Mouse (Mus musculus) intestine, postnatal 0 days (tissue): ENCODE measurements around the gene 4933427D14Rik. TPM values are rescaled to one million over a fixed set of nuclear protein-coding genes. Genes with fewer than 3 reads are reported as not detected.
A peak's percentile ranks its signal among the peaks of the same experiment; 100 is the strongest.

Experiments used
- ATAC-seq: fragments of 200-750 bp; cut with Nextera tagmentation; 2 replicates; pipeline ENCODE4 v1.8.0; 2017; ENCODE audit warnings: mild to moderate bottlenecking, moderate TSS enrichment, moderate library complexity
- H3K27ac ChIP-seq: fragments of 300-500 bp; sonication (generic); 2 replicates; pipeline ENCODE4 v1.5.1; 2014; ENCODE audit warnings: mild to moderate bottlenecking, low read depth, low read length, moderate library complexity
- H3K27me3 ChIP-seq: fragments of 300-500 bp; sonication (generic); replicated peaks from 2 replicates; pipeline ENCODE4 v1.6.1; 2014; ENCODE audit warnings: low read length, mixed read lengths; ENCODE audit not compliant: control insufficient read depth, insufficient read depth
- H3K36me3 ChIP-seq: fragments of 300-500 bp; sonication (generic); 2 replicates; pipeline ENCODE4 v1.6.1; 2014; ENCODE audit warnings: mild to moderate bottlenecking, moderate library complexity; ENCODE audit not compliant: control insufficient read depth, insufficient read depth
- H3K4me1 ChIP-seq: fragments of 300-500 bp; sonication (generic); replicated peaks from 2 replicates; pipeline ENCODE4 v1.6.1; 2014; ENCODE audit warnings: antibody characterized with exemption, low read length, mixed read lengths; ENCODE audit not compliant: control insufficient read depth, insufficient read depth
- H3K4me2 ChIP-seq: fragments of 300-500 bp; sonication (generic); replicated peaks from 2 replicates; pipeline ENCODE4 v1.6.1; 2014; ENCODE audit warnings: low read depth, mild to moderate bottlenecking, moderate library complexity
- H3K4me3 ChIP-seq: fragments of 300-500 bp; sonication (generic); 2 replicates; pipeline ENCODE4 v1.5.1; 2014; ENCODE audit warnings: low read depth, low read length
- H3K9ac ChIP-seq: fragments of 300-500 bp; sonication (generic); 2 replicates; pipeline ENCODE4 v1.6.1; 2014; ENCODE audit warnings: mild to moderate bottlenecking, low read depth, low read length
- H3K9me3 ChIP-seq: fragments of 300-500 bp; sonication (generic); 2 replicates; pipeline ENCODE4 v1.6.1; 2016; ENCODE audit warnings: mixed run types; ENCODE audit not compliant: control insufficient read depth
- CTCF ChIP-seq: sonication (generic); IDR thresholded peaks from 2 replicates; pipeline ENCODE4 v1.5.1; 2016; ENCODE audit warnings: low read depth, mild to moderate bottlenecking, control low read depth, antibody characterized with exemption, moderate library complexity
- WGBS: fragments of 180-500 bp; shearing (Covaris S2); extraction: QIAGEN DNeasy Blood & Tissue Kit; methylation state at CpG from one replicate; pipeline ENCODE4 v1.1.7; 2014; 5-methylcytosine and 5-hydroxymethylcytosine counted together
- polyA plus RNA-seq: library from polyadenylated mRNA; unstranded; fragments of >200 nt; fragmentation: Nextera tagmentation; extraction: Ambion mirVana; gene quantifications from 2 replicates; pipeline ENCODE4 v1.2.1, GENCODE M21; 2015

Gene 4933427D14Rik
- polyA plus RNA-seq, 1 experiment from 2014 or later = 4.3 TPM

DNA sequence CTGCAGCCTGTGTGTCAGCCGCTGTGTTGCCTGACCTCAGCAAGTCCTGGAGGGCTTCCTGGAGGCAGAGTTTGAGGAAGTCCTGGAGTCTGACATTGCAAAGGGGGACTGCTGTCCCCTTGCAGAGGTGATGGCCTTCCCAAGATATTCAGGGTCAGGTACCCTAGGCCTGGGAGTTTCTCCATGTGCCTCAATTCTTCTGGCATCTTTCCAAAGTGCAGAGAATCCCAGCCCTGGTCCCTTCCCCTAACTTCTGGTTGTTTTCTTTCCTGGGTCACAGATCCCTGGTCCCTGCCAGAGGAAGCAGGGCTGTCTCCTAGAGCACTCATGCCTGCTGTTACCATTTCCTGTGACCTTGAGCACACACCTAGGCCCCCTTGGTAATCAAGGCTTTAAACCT is 75.6 kb downstream of the 4933427D14Rik start:
- H3K36me3 ChIP-seq = no peaks in the 10 kb centered on the region
- WGBS = 74% methylated on average over 1 of the region's 1 CpGs
- H3K27me3 ChIP-seq = peaks cover 27% of the 10 kb centered on the region
- no peak overlapping the region for H3K4me2 ChIP-seq
- H3K27ac ChIP-seq = no peak overlapping the region
- no peak overlapping the region for H3K4me3 ChIP-seq
- no peak for TF ChIP-seq CTCF
- no peaks in the 10 kb centered on the region for H3K4me1 ChIP-seq
- no peak for ATAC-seq
- H3K9ac ChIP-seq = no peak overlapping the region
- no peaks in the 10 kb centered on the region for H3K9me3 ChIP-seq

DNA sequence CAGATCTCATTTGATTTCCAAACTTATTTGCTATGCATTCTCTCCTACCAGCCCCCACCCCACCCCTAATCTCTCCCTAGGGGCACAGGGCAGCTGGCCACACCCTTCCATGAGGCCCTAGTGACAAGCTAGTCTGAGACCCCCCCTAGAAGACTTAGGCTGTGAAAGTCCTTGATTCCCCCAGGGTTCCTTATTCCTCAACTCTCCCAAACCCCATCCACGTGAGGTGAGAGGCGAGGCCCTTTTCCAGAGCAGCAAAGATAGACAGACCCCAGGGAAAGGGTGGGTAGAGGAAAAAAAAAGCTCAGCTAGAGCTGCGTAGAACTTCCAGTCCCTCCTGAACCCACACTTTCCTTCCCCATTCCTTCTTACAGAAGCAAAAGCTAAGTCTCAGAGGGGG is 76.4 kb downstream of the 4933427D14Rik start:
- ATAC-seq = no peak
- H3K27ac ChIP-seq = no peak overlapping the region

DNA sequence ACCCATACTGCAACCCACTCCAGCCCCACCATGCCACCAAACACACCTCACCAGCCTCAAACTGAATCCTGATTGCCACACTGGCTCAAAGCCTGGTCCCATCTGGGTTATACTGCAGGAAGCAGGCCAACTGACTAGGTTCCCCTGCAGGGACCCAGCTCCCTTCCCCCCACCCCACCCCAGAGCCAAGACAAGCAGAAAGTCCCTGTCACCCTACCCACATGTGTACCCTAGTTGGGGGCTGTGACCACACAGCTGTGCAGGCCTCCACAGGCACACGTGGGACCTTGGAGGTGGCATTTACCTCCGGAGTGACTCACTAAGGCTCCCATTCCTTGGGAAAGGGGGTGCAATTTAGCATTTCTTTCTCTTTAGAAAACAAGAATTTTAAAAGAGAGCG is 76.8 kb downstream of the 4933427D14Rik start:
- Histone ChIP-seq H3K9ac (no peak overlapping the region), H3K36me3 (no peaks in the 10 kb centered on the region), H3K4me2 (no peak overlapping the region), H3K9me3 (no peaks in the 10 kb centered on the region), H3K4me3 (no peak overlapping the region), H3K4me1 (no peaks in the 10 kb centered on the region), H3K27me3 (peaks cover 19% of the 10 kb centered on the region), H3K27ac (no peak overlapping the region)
- WGBS = 68% methylated on average over 3 of the region's 3 CpGs
- no peak for ATAC-seq
- no peak for TF ChIP-seq CTCF

More for the DNA sequence above, 76.4 kb downstream of the 4933427D14Rik start:
- no peak for TF ChIP-seq CTCF
- H3K4me1 ChIP-seq = no peaks in the 10 kb centered on the region
- no peak overlapping the region for H3K4me3 ChIP-seq
- no peak overlapping the region for H3K4me2 ChIP-seq
- no peak overlapping the region for H3K9ac ChIP-seq
- H3K9me3 ChIP-seq = no peaks in the 10 kb centered on the region
- H3K27me3 ChIP-seq = peaks cover 24% of the 10 kb centered on the region
- no peaks in the 10 kb centered on the region for H3K36me3 ChIP-seq
- WGBS = 88% methylated on average over 3 of the region's 3 CpGs

DNA sequence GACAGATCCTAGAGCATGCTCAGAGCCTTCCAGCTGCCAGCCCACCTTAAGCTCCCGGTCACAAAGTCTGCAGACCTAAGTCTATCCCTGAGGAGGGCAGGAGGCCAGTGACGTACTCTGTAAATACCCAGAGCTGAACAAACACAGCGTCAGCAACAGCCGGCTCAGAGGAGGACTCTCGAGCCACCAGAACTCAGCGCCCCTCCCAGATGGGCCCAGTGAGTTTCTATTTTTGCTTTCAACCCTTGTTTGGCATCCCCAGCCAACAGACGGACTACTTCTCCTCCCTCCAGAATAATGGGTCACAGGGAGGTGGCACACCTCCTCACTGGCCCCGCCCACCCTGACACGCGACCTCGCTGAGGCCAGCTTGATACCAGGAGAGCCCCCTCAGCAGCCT is 77.2 kb downstream of the 4933427D14Rik start:
- 11% methylated on average over 11 of the region's 11 CpGs for WGBS
- H3K36me3 ChIP-seq = no peaks in the 10 kb centered on the region
- H3K4me1 ChIP-seq = no peaks in the 10 kb centered on the region
- H3K9me3 ChIP-seq = no peaks in the 10 kb centered on the region
- H3K4me2 ChIP-seq = 0 out of 2 replicates have a peak overlapping the region, but pooled peaks have one; percentile 35
- no peak overlapping the region for H3K9ac ChIP-seq
- TF ChIP-seq CTCF = no peak
- no peak overlapping the region for H3K27ac ChIP-seq
- ATAC-seq = 0 out of 2 replicates have a peak, but pooled peaks have one; percentile 34
- peaks cover 17% of the 10 kb centered on the region for H3K27me3 ChIP-seq
- no peak overlapping the region for H3K4me3 ChIP-seq

DNA sequence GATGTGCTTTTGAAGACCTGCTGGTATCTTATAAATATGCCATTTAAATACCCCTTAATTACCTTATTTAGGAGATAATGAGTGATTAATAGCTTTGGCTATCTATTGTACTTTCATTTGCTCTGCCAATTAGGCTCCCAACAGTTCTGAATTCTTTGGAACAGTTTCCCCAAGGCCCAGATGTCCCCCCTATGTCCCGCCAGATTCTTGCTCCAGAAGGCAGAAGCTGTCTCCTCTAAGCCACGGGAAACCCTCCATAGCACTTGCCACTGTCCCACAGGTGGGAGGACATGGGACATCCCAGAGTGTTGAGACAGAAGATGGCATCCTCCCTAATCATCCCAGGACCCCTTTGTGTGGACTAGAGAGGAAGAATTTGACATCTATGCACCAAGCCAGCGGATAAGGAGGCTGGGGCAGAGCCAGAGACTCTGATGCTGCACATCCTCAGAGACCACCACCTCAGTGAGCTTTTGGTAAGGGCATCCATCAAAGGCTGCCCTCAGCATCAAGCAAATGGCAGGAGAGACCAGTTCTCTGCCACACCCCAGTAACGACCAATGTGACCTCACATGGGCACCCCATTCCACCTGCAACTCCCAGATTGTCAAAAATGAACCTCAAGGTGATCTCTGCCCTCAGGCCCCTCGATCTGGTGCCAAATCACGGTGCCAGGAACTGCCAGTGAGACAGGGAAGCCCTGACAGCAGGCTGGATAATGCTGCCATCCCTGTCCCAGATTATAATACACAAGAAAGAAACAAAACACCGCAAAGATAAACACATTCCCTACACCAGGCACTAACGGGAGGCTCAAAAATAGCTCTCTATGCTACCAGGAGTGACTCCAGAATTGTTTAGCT is 78.0 kb downstream of the 4933427D14Rik start:
- Histone ChIP-seq H3K27ac (no peak overlapping the region), H3K27me3 (peaks cover 9% of the 10 kb centered on the region), H3K4me3 (no peak overlapping the region), H3K9ac (no peak overlapping the region), H3K36me3 (no peaks in the 10 kb centered on the region), H3K4me1 (no peaks in the 10 kb centered on the region), H3K9me3 (no peaks in the 10 kb centered on the region), H3K4me2 (no peak overlapping the region)
- 56% methylated on average over 8 of the region's 8 CpGs for WGBS
- ATAC-seq = no peak
- TF ChIP-seq CTCF = no peak

DNA sequence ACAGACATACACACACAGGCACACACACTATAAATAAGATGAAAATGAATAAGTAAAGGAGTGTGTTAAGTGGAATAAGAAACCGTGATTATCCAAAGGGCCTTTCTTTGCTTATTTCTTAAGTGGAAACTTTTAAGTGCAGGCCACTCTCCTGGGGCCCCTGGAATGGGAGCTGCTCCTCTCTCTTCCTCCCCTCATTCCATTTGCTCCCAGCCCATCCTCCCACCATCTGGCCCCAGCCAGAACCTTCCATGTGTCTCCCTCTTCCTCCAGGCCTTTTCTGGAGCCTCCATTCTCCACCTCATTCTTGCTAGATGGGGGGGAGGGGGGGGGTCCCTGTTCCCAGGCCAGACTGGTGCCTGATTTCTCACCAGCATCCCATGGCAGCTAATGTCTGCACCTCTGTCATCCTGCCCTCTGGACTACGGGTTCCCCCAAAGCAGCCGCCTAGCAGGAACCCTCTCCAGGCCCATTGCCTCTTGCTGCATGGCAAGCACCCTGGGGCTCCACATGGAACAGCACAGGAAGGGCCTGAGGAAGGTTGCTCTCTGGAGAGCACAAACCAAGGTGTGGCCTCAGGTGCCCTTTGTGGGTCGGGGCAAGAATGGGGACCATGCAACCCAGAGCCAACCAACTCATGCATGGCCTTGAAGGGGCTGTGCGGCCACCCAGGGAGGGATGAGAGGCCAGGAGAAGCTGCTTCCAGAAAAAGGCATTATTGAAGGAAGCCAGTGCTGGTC is 79.6 kb downstream of the 4933427D14Rik start:
- H3K36me3 ChIP-seq = no peaks in the 10 kb centered on the region
- no peak for ATAC-seq
- WGBS = 73% methylated on average over 5 of the region's 5 CpGs
- no peaks in the 10 kb centered on the region for H3K4me1 ChIP-seq
- no peaks in the 10 kb centered on the region; the same call in 1 of the 2 replicates for H3K27me3 ChIP-seq
- no peak overlapping the region for H3K4me2 ChIP-seq
- no peak for TF ChIP-seq CTCF
- no peak overlapping the region for H3K9ac ChIP-seq
- no peak overlapping the region for H3K4me3 ChIP-seq
- no peak overlapping the region for H3K27ac ChIP-seq
- H3K9me3 ChIP-seq = no peaks in the 10 kb centered on the region
